Mouse (Mus musculus) erythroid progenitor cell, adult 5-6 weeks (primary cell): Measurements from ENCODE around the gene Smurf1. TPM values are rescaled to one million over a fixed set of nuclear protein-coding genes. Genes with fewer than 3 reads are reported as not detected.

ENCODE experiments used
- ATAC-seq: replicated peaks from 2 replicates; pipeline ENCODE4 v1.8.0; 2016; ENCODE audit warnings: moderate number of reproducible peaks, mild to moderate bottlenecking, moderate TSS enrichment, inconsistent platforms; ENCODE audit not compliant: poor library complexity, low FRiP score, severe bottlenecking
- total RNA-seq, 2 experiments: library from RNA; stranded (forward) in 1 of 2; stranded (reverse) in 1 of 2; fragments of 150-400 nt in 1 of 2; fragments of 186-747, 209-891 nt in 1 of 2; gene quantifications; 2 replicates each; pipeline versions ENCODE4 v1.2.3 to v1.2.4; 2015 to 2017; ENCODE audit warnings: low replicate concordance in 2 of 2

The Smurf1 gene
- total RNA-seq, 2 experiments from 2014 or later = 2.1 TPM; not detected in 1

- ATAC-seq = no peak
Observed at GRCm38 (mm10) chr5:144963817-144964261, 1.8 kb downstream of the Smurf1 start.

GRCm38 (mm10) chr5:144963401-144963800 is 2.2 kb downstream of the Smurf1 start:
- no peak for ATAC-seq

- ATAC-seq = no peak
Observed at GRCm38 (mm10) chr5:144958271-144958670, 7.4 kb downstream of the Smurf1 start.

GRCm38 (mm10) chr5:144954432-144954831 is 11.2 kb downstream of the Smurf1 start:
- ATAC-seq = no peak

- no peak for ATAC-seq
Observed at GRCm38 (mm10) chr5:144952592-144952991, 13.1 kb downstream of the Smurf1 start.

GRCm38 (mm10) chr5:144950428-144951051 is 15.1 kb downstream of the Smurf1 start:
- no peak for ATAC-seq

GRCm38 (mm10) chr5:144949856-144950255 is 15.8 kb downstream of the Smurf1 start:
- no peak for ATAC-seq

GRCm38 (mm10) chr5:144948422-144948821 is 17.2 kb downstream of the Smurf1 start:
- no peak for ATAC-seq

GRCm38 (mm10) chr5:144948002-144948401 is 17.6 kb downstream of the Smurf1 start:
- ATAC-seq = no peak

- ATAC-seq = no peak
Observed at GRCm38 (mm10) chr5:144946032-144946431, 19.6 kb downstream of the Smurf1 start.

GRCm38 (mm10) chr5:144944932-144945331 is 20.7 kb downstream of the Smurf1 start:
- ATAC-seq = no peak

GRCm38 (mm10) chr5:144944370-144944769 is 21.3 kb downstream of the Smurf1 start:
- ATAC-seq = no peak

- ATAC-seq = no peak
Observed at GRCm38 (mm10) chr5:144943346-144943745, 22.3 kb downstream of the Smurf1 start.

GRCm38 (mm10) chr5:144942431-144942830 is 23.2 kb downstream of the Smurf1 start:
- no peak for ATAC-seq

- ATAC-seq = no peak
Observed at GRCm38 (mm10) chr5:144940904-144941303, 24.7 kb downstream of the Smurf1 start.

GRCm38 (mm10) chr5:144937304-144937703 is 28.3 kb downstream of the Smurf1 start:
- no peak for ATAC-seq

GRCm38 (mm10) chr5:144933486-144933885 is 32.2 kb downstream of the Smurf1 start:
- no peak for ATAC-seq

GRCm38 (mm10) chr5:144931841-144932240 is 33.8 kb downstream of the Smurf1 start:
- no peak for ATAC-seq

- no peak for ATAC-seq
Observed at GRCm38 (mm10) chr5:144928856-144929713, 36.6 kb downstream of the Smurf1 start.

GRCm38 (mm10) chr5:144926275-144926674 is 39.4 kb downstream of the Smurf1 start:
- no peak for ATAC-seq

GRCm38 (mm10) chr5:144923351-144923750 is 42.3 kb downstream of the Smurf1 start:
- ATAC-seq = no peak
